Mouse (Mus musculus) small intestine, adult 2 months (tissue): ENCODE measurements at regions not wholly inside any gene's neighbourhood (a gene's known extent, or its start where the extent isn't known, plus 50 kb on each side); places are given as distances from the start of the nearest gene placed in this dataset.

Experiments used
- CTCF ChIP-seq: fragments of 200-500 bp; IDR thresholded peaks from 2 replicates; pipeline ENCODE4 v1.5.1; 2012; ENCODE audit warnings: low read depth, mild to moderate bottlenecking, control low read depth, inconsistent platforms, low read length, moderate library complexity, mixed read lengths; ENCODE audit not compliant: insufficient replicate concordance, insufficient read length; ENCODE audit errors: extremely low read depth
- POLR2A ChIP-seq: fragments of 200-500 bp; IDR thresholded peaks from 2 replicates; pipeline ENCODE4 v1.6.1; 2012; ENCODE audit warnings: low read depth, mild to moderate bottlenecking, control low read depth, inconsistent platforms, low read length, moderate library complexity

DNA sequence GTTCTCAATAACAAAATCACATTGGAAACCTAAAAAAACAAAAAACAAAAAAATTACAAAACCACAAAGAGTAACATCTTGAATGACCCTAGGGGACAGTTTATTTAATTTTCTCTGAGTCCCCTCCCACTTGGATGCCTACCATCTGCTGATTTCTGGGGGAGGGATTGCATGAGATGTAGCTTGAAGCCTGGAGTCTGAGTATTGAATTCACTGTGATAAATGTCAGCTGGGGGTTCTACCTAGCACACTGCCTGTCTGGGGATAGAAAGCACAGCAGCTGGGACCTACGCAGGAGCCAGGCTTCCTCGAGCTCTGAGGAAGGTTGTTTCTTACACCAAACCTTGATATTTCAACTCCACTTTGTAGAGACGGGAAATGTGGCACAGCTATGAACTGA, 224.4 kb downstream of the Icos start:
- TF ChIP-seq POLR2A (no peak), CTCF (no peak)
